ENCODE assay signal across 8 mouse cellular contexts in the genomic region with DNA sequence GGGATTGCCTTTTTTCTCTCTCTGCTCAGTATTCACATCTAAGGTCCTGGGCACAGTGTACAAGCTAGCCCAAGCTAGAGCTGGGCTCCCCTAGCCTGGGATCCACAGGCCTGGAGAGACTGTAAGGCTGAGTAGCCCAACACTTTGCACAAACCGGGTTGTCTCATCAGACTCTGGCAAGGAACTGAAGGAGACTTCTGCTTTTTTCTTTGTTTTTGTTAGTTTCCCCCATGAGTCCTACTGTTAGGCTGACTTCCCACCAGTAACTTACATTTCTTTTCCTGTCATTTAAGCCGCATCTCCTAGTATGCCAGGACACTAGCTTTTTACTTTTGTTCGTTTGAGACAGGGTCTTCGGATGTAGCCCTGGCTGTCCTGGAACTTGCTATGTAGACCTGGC. TPM values are rescaled to one million over a fixed set of nuclear protein-coding genes. Genes with fewer than 3 reads are reported as not detected.
DNase-seq lines count a peak whose midpoint lies in the region; ATAC-seq and TF ChIP-seq lines count a peak whose summit lies in the region.

No protein-coding gene starts in this region.

- H3K4me3 ChIP-seq in heart, embryonic 16.5 days (ENCODE audit: low read length) = peak overlapping the region; percentile 56
- H3K4me3 ChIP-seq in embryonic facial prominence, embryonic 10.5 days = peak overlapping the region; percentile 68
- peak overlapping the region; percentile 51 for H3K4me3 ChIP-seq in hindbrain, postnatal 0 days (ENCODE audit: low read length)
- H3K4me3 ChIP-seq in midbrain, embryonic 15.5 days = no peak overlapping the region
- H3K4me3 ChIP-seq in thymus, adult 2 months (ENCODE audit: control insufficient read depth, insufficient read depth, low read length) = no peak overlapping the region

- peak overlapping the region; percentile 72; the same call in 1 of the 2 replicates for H3K9ac ChIP-seq in heart, embryonic 16.5 days (ENCODE audit: low read length)
- H3K9ac ChIP-seq in hindbrain, postnatal 0 days (replicated peaks; ENCODE audit: low read length) = peak overlapping the region; percentile 61; the same call in 1 of the 2 replicates
- no peak overlapping the region for H3K9ac ChIP-seq in midbrain, embryonic 15.5 days

- WGBS in heart, embryonic 16.5 days = 83% methylated on average over 4 of the region's 4 CpGs
- WGBS in embryonic facial prominence, embryonic 10.5 days = 68% methylated on average over 4 of the region's 4 CpGs
- 75% methylated on average over 4 of the region's 4 CpGs for WGBS in hindbrain, postnatal 0 days
- 74% methylated on average over 4 of the region's 4 CpGs for WGBS in midbrain, embryonic 15.5 days
- WGBS in thymus, adult 2 months = 28% methylated on average over 4 of the region's 4 CpGs

- no peak for ATAC-seq in heart, embryonic 16.5 days (replicated peaks; ENCODE audit: extremely low read depth, insufficient read depth, low FRiP score)
- ATAC-seq in hindbrain, postnatal 0 days = no peak
- ATAC-seq in midbrain, embryonic 15.5 days (replicated peaks) = no peak
- ATAC-seq in frontal cortex, adult (ENCODE audit: low TSS enrichment) = no peak; the same call in 1 of the 2 replicates

- no peak for TF ChIP-seq CTCF in hindbrain, postnatal 0 days (IDR thresholded peaks at IDR 0.05; ENCODE audit: low read depth)
- no peak for TF ChIP-seq CTCF in thymus, adult 2 months (IDR thresholded peaks at IDR 0.05; ENCODE audit: borderline replicate concordance, control insufficient read depth, extremely low read depth, insufficient read depth, low read length, poor library complexity)

- peak overlapping the region; percentile 80 for H3K4me2 ChIP-seq in heart, embryonic 16.5 days (ENCODE audit: low read depth, low read length)
- H3K4me2 ChIP-seq in hindbrain, postnatal 0 days (ENCODE audit: low read depth, low read length) = peak overlapping the region; percentile 89
- H3K4me2 ChIP-seq in midbrain, embryonic 15.5 days = peak overlapping the region; percentile 96

- no peaks in the 10 kb centered on the region for H3K36me3 ChIP-seq in heart, embryonic 16.5 days (ENCODE audit: control insufficient read depth, insufficient read depth)
- no peaks in the 10 kb centered on the region for H3K36me3 ChIP-seq in embryonic facial prominence, embryonic 10.5 days (replicated peaks)
- H3K36me3 ChIP-seq in hindbrain, postnatal 0 days (ENCODE audit: insufficient read depth, low read length) = no peaks in the 10 kb centered on the region
- H3K36me3 ChIP-seq in midbrain, embryonic 15.5 days (replicated peaks) = no peaks in the 10 kb centered on the region
- H3K36me3 ChIP-seq in thymus, adult 2 months (ENCODE audit: control insufficient read depth, insufficient read depth, low read length) = no peaks in the 10 kb centered on the region

- DNase-seq in heart, postnatal 14 days = no peak
- DNase-seq in embryonic facial prominence, embryonic 10.5 days (ENCODE audit: low spot score) = no peak
- no peak for DNase-seq in hindbrain, postnatal 0 days (ENCODE audit: low spot score)
- no peak for DNase-seq in thymus, adult 2 months
- DNase-seq in thymus, postnatal 0 days (ENCODE audit: low spot score) = no peak

- H3K4me1 ChIP-seq in heart, embryonic 16.5 days (ENCODE audit: control insufficient read depth, insufficient read depth, low read length) = peaks cover 14% of the 10 kb centered on the region
- peaks cover 17% of the 10 kb centered on the region for H3K4me1 ChIP-seq in embryonic facial prominence, embryonic 10.5 days
- peaks cover 20% of the 10 kb centered on the region for H3K4me1 ChIP-seq in hindbrain, postnatal 0 days (ENCODE audit: insufficient read depth, low read length)
- H3K4me1 ChIP-seq in midbrain, embryonic 15.5 days = peaks cover 14% of the 10 kb centered on the region
- H3K4me1 ChIP-seq in thymus, adult 2 months (replicated peaks; ENCODE audit: control insufficient read depth, insufficient read depth, low read length) = peaks cover 11% of the 10 kb centered on the region; the same call in 1 of the 2 replicates

- H3K9me3 ChIP-seq in heart, embryonic 16.5 days (replicated peaks; ENCODE audit: control insufficient read depth, low read length) = no peaks in the 10 kb centered on the region
- no peaks in the 10 kb centered on the region for H3K9me3 ChIP-seq in embryonic facial prominence, embryonic 10.5 days
- no peaks in the 10 kb centered on the region for H3K9me3 ChIP-seq in hindbrain, postnatal 0 days (ENCODE audit: low read length)
- no peaks in the 10 kb centered on the region for H3K9me3 ChIP-seq in midbrain, embryonic 15.5 days

- intact Hi-C loops in heart, postnatal 14 days (cut with DNase I) = no loop called here

- TF ChIP-seq POLR2A in thymus, adult 2 months (IDR thresholded peaks at IDR 0.05; ENCODE audit: control insufficient read depth, extremely low read depth, insufficient read depth, low read length, poor library complexity) = no peak

- H3K27ac ChIP-seq in heart, embryonic 16.5 days (ENCODE audit: low read length) = peak overlapping the region; percentile 32; the same call in 1 of the 2 replicates
- no peak overlapping the region for H3K27ac ChIP-seq in embryonic facial prominence, embryonic 10.5 days (replicated peaks)
- 0 out of 2 replicates have a peak overlapping the region, but pooled peaks have one; percentile 51 for H3K27ac ChIP-seq in hindbrain, postnatal 0 days
- H3K27ac ChIP-seq in midbrain, embryonic 15.5 days = no peak overlapping the region
- H3K27ac ChIP-seq in thymus, adult 2 months (ENCODE audit: control insufficient read depth, insufficient read depth, low read length) = no peak overlapping the region

- peaks cover 17% of the 10 kb centered on the region for H3K27me3 ChIP-seq in heart, embryonic 16.5 days (ENCODE audit: control insufficient read depth, insufficient read depth, low read length)
- peaks cover 58% of the 10 kb centered on the region for H3K27me3 ChIP-seq in embryonic facial prominence, embryonic 10.5 days (replicated peaks; ENCODE audit: low read depth, poor library complexity, severe bottlenecking)
- H3K27me3 ChIP-seq in hindbrain, postnatal 0 days (ENCODE audit: insufficient read depth, low read length) = no peaks in the 10 kb centered on the region
- 0 out of 2 replicates have a peak, but pooled peaks cover 2% of the 10 kb centered on the region for H3K27me3 ChIP-seq in midbrain, embryonic 15.5 days (replicated peaks)
- peaks cover 8% of the 10 kb centered on the region; the same call in 1 of the 2 replicates for H3K27me3 ChIP-seq in thymus, adult 2 months (ENCODE audit: control insufficient read depth, insufficient read depth, low read length)

RNA-seq across cellular contexts. Expression of gene Slc22a4, which starts 1.1 kb away (rescaled TPM):
- polyA plus RNA-seq in heart, embryonic 16.5 days (2015; fragmentation: Nextera tagmentation; extraction: Ambion mirVana) = 1.1 and 1.2 TPM in 2 replicates
- 1 to 10 TPM; 3.5 to 4.7 TPM for total RNA-seq in heart, postnatal 14 days (2021)
- 0.82 and 1.1 TPM in 2 replicates for polyA plus RNA-seq in embryonic facial prominence, embryonic 10.5 days (2016; fragmentation: Nextera tagmentation; extraction: Ambion mirVana)
- 7.2 and 14.6 TPM in 2 replicates for total RNA-seq in hindbrain, postnatal 0 days (2014; rRNA removed)
- polyA plus RNA-seq in hindbrain, postnatal 0 days (2015; fragmentation: Nextera tagmentation; extraction: Ambion mirVana) = 7.2 and 8.8 TPM in 2 replicates
- polyA plus RNA-seq in midbrain, embryonic 15.5 days (2015; fragmentation: Nextera tagmentation; extraction: Ambion mirVana) = 3.3 and 4.0 TPM in 2 replicates
- polyA plus RNA-seq in thymus, adult 2 months (2012; rRNA removed) = 1.2 and 1.6 TPM in 2 replicates
- polyA plus RNA-seq in thymus, postnatal 0 days (2015; fragmentation: Nextera tagmentation; extraction: Ambion mirVana) = 0.46 and 0.54 TPM in 2 replicates

RNA-seq across cellular contexts. Expression of gene Pdlim4, which starts 39.8 kb away (rescaled TPM):
- 16.0 and 26.4 TPM in 2 replicates for polyA plus RNA-seq in heart, embryonic 16.5 days (2015; fragmentation: Nextera tagmentation; extraction: Ambion mirVana)
- total RNA-seq in heart, postnatal 14 days (2021) = 10 to 100 TPM; 29.9 to 33.2 TPM
- polyA plus RNA-seq in embryonic facial prominence, embryonic 10.5 days (2016; fragmentation: Nextera tagmentation; extraction: Ambion mirVana) = 91.1 and 112 TPM in 2 replicates
- 46.1 and 51.1 TPM in 2 replicates for total RNA-seq in hindbrain, postnatal 0 days (2014; rRNA removed)
- 47.6 and 54.6 TPM in 2 replicates for polyA plus RNA-seq in hindbrain, postnatal 0 days (2015; fragmentation: Nextera tagmentation; extraction: Ambion mirVana)
- polyA plus RNA-seq in midbrain, embryonic 15.5 days (2015; fragmentation: Nextera tagmentation; extraction: Ambion mirVana) = 22.3 and 26.8 TPM in 2 replicates
- polyA plus RNA-seq in thymus, adult 2 months (2012; rRNA removed) = 51.8 and 62.0 TPM in 2 replicates
- polyA plus RNA-seq in thymus, postnatal 0 days (2015; fragmentation: Nextera tagmentation; extraction: Ambion mirVana) = 23.6 and 25.2 TPM in 2 replicates

RNA-seq across cellular contexts. Expression of gene Slc22a21, which starts 48.9 kb away (rescaled TPM):
- polyA plus RNA-seq in heart, embryonic 16.5 days (2015; fragmentation: Nextera tagmentation; extraction: Ambion mirVana) = 2.0 and 2.5 TPM in 2 replicates
- total RNA-seq in heart, postnatal 14 days (2021) = 1 to 10 TPM; 1.7 to 2.5 TPM
- 2.1 and 2.6 TPM in 2 replicates for polyA plus RNA-seq in embryonic facial prominence, embryonic 10.5 days (2016; fragmentation: Nextera tagmentation; extraction: Ambion mirVana)
- 6.6 and 7.2 TPM in 2 replicates for total RNA-seq in hindbrain, postnatal 0 days (2014; rRNA removed)
- polyA plus RNA-seq in hindbrain, postnatal 0 days (2015; fragmentation: Nextera tagmentation; extraction: Ambion mirVana) = 6.2 and 6.3 TPM in 2 replicates
- 2.1 and 3.0 TPM in 2 replicates for polyA plus RNA-seq in midbrain, embryonic 15.5 days (2015; fragmentation: Nextera tagmentation; extraction: Ambion mirVana)
- 0.87 and 1.3 TPM in 2 replicates for polyA plus RNA-seq in thymus, adult 2 months (2012; rRNA removed)
- polyA plus RNA-seq in thymus, postnatal 0 days (2015; fragmentation: Nextera tagmentation; extraction: Ambion mirVana) = 0.90 and 1.1 TPM in 2 replicates

Comparison
In these comparisons a context has a peak if more than half of its experiments do, and no peak if none do; other contexts are left out.
1. H3K27ac ChIP-seq: peak in heart, embryonic 16.5 days (single experiment) and hindbrain, postnatal 0 days (single experiment); none in embryonic facial prominence, embryonic 10.5 days (single experiment), midbrain, embryonic 15.5 days (single experiment) and thymus, adult 2 months (single experiment).
2. H3K4me3 ChIP-seq: peak in heart, embryonic 16.5 days (single experiment), embryonic facial prominence, embryonic 10.5 days (single experiment) and hindbrain, postnatal 0 days (single experiment); none in midbrain, embryonic 15.5 days (single experiment) and thymus, adult 2 months (single experiment).
3. Peak in every context shown above with its lines, with median percentiles within 50 percentile points of each other: H3K4me2 ChIP-seq.